Mouse (Mus musculus): ENCODE results near the gene Tmod1.

Gene Tmod1

DNA sequence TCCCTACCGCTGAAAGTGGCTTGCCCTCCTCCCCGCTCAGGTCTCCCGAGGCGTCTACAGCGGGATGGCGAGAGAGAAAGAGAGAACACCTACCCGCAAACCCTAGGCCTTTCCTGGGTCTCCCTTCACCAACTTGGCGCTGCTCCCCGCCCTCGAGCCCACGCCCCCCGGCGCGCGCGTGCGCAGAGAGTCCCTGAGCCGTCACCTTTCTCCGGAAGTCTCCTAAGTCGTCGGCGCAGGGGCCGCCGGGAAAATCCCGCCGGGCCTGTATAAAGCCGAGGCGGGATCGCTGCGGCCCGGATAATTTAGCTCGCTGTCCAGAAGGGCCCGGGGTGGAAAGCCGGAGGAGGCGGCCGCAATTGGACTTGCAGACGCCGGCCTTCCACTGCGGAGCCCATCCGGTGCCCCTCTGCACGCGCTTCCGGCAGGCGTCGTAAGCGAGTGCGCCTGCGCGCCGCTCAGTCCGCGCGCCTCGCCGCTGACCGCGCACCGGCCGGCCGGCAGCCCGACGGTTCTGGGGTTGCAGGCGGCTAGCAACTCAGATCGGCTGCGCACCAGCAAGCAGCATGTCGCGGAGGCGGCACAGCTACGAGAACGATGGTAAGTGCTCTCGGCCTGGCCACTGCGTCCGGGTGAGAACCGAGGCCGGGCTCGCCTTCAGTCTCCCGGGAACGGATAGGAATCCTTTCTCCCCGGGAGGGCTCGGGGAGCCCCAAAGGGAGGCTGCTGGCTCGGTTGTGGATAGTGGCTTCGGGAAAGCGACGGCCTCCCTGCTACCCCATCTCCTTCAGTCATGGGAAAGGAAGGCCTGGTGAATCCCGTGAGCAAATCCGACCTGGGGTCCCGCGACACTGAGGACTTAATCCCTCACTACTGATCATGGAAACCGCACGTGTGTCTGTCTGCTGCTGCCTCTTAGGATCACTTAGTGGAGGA is 99.8 kb downstream of the Tmod1 start, which contains the start of the genes Ncbp1 and Tstd2:
Ncbp1 (plus strand) TSS at position 327 of the 936 bp plus-strand sequence.
Tstd2 (minus strand) TSS at position 408 of the 936 bp plus-strand sequence.
- DNase-seq = peak; percentile 96

DNA sequence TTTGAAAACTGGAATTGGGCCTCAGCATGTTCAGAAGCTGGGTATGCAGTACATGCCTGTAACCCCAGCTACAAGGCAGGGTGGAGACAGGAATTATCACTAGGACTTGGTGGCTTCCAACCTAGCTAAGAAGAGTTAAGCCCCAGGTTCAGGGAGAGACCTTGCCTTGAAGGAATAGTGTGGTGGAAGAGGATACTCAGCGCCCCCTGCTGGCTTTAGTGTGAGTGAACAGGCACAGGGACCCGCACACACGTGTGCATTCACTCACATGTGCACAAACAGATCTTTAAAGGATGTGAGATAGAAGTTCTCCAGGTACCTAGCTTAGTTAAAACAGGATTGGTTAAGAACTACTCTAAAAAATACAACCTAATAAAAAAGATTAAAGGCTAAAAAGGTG is 105.6 kb downstream of the Tmod1 start:
- DNase-seq = peak; percentile 18

DNA sequence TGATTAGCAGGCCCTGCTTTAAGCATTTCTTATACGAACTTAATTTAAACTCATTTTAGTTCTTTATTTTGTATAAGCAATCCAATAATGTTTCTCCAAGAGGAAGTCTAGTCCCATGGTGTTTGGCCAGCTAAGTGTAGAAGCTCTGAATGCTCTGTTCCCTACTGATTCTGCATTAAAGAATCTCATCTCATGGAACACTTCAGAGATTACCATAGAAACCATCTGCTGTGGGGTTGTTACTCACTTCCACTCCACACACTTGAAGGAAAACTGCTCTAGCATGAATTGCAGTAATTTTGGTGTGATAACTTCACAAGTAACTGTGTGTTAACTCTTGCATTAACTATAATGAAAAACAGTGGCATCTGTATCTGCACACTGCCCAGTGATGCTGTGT is 108.1 kb downstream of the Tmod1 start:
- no peak for DNase-seq

DNA sequence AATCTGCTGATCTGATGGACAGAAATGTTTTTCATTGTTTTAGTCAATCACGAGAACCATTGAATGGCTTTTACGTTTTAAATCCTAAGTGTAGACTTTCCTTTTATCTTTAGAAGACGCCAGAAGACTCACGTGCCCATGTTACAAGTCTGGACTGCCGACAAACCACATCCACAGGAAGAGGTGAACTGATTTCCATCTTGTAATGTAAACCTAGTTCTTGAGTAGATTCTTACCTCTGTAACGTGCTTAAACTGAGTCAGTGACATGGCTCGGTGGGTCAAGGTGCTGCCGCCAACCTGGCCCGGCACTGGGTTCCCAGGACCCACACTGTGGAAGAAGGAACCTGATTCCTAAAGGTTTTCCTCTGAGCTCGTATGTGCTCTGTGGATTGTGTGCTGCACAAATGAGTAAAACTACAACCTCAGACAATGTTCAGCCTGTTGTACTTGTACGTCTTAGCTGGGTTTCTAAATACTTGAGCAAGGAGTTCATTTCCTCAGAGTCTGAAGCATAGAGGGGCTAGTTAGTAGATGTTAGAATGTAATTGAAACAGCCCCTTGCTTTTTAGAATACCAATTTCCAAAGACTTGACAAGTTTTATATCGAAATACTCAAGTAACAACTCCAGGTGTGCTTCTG is 113.3 kb downstream of the Tmod1 start:
- no peak for DNase-seq

DNA sequence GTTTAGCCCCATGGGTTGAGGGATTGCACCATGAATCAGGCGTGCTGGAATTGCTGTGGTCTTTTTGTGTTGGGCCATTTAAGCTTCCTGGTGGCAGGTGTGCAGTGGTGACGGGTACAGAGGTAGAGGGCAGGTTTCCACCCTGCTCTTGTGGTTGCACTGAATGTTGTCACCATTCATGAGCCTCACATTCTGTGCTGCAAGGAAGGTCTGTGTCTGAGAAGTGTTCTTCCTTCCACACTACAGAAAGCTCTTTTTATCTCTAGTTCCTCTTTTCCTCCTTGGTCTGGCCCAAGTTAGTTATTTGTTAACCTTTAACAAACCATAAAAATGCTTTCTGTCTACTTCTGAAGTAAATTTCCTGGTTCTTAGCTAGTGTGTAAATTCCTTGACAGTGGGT is 125.3 kb downstream of the Tmod1 start:
- no peak for DNase-seq
